Mouse (Mus musculus): ENCODE measurements around the gene Ptbp1. TPM values are rescaled to one million over a fixed set of nuclear protein-coding genes. Genes with fewer than 3 reads are reported as not detected.

Ptbp1 gene
- polyA plus RNA-seq (2011; ENCODE audit: insufficient read depth, insufficient read length, low replicate concordance, missing spikeins) = 113 and 188 TPM in 2 replicates

DNA sequence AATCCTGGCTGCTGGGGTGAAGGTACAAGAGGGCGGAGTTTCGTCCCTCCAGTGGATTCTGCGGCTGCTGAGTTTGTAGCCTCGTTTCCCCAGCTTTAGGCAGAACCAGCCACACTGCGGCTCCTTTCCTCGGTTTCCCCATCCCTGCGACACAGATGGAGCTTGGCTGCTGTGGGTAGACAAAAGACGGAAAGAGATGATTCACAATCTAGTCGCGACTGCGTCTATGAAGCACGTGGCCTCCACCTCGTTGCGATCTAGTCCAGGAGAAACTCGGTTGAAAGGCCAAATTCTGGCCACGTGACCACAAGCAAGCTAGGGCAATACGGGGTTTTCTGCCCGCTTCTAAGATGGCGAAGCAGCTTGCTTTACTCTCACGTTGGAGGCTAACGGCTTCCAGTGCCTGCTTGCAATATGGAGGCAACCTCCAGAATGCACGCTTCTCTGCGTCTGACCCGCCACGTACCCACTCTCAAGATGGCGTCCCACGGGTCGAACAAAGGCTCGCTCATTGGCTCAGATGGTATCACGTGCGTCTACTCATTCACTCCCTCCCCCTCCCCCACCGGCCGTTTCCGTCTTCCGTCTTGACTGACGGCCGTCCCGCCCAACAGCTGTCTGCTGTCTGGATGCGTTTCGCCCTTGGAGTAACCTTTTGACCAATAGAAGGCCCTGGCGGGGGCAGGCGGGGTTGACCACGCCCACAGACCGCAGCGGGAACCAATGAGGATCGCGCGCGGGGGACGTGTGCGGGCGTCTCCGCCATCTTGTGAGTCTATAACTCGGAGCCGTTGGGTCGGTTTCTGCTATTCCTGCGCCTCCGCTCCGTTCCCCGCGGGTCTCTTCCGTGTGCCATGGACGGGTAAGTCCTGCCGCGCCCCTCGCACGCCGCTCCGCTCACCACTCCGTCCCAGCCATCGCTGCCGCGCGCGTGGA, at the start of gene Ptbp1:
Gene Ptbp1 (plus strand): TSS at position 568 of the 936 bp plus-strand sequence.
- H3K4me1 ChIP-seq (ENCODE audit: control insufficient read depth, insufficient read depth, low read length) = peaks cover 17% of the 10 kb centered on the region
- peak within 1 kb of the TSS; percentile 95 for H3K4me3 ChIP-seq (replicated peaks; ENCODE audit: control insufficient read depth, low read depth, low read length)
- under 1% methylated on average over 75 of the region's 75 CpGs for whole genome bisulfite sequencing
- TF ChIP-seq POLR2A (IDR thresholded peaks at IDR 0.05; ENCODE audit: borderline replicate concordance, control insufficient read depth, low read depth, low read length) (peak; percentile 94), CTCF (IDR thresholded peaks at IDR 0.05; ENCODE audit: control insufficient read depth, insufficient read depth, low read length) (no peak)
- H3K27ac ChIP-seq (ENCODE audit: control insufficient read depth, insufficient read depth, low read depth, low read length, poor library complexity) = peak within 1 kb of the TSS; percentile 98

- WGBS = 74% methylated on average over 11 of the region's 11 CpGs
- no peak for TF ChIP-seq CTCF (IDR thresholded peaks at IDR 0.05; ENCODE audit: control insufficient read depth, insufficient read depth, low read length)
- TF ChIP-seq POLR2A (IDR thresholded peaks at IDR 0.05; ENCODE audit: borderline replicate concordance, control insufficient read depth, low read depth, low read length) = no peak
- no peak overlapping the region for H3K4me3 ChIP-seq (replicated peaks; ENCODE audit: control insufficient read depth, low read depth, low read length)
- no peak overlapping the region for H3K27ac ChIP-seq (ENCODE audit: control insufficient read depth, insufficient read depth, low read depth, low read length, poor library complexity)
- peaks cover 1% of the 10 kb centered on the region; the same call in 1 of the 2 replicates for H3K4me1 ChIP-seq (ENCODE audit: control insufficient read depth, insufficient read depth, low read length)
These were observed 48.6 kb upstream of the Ptbp1 start for GRCm38 (mm10) chr10:79805636-79806035.

DNA sequence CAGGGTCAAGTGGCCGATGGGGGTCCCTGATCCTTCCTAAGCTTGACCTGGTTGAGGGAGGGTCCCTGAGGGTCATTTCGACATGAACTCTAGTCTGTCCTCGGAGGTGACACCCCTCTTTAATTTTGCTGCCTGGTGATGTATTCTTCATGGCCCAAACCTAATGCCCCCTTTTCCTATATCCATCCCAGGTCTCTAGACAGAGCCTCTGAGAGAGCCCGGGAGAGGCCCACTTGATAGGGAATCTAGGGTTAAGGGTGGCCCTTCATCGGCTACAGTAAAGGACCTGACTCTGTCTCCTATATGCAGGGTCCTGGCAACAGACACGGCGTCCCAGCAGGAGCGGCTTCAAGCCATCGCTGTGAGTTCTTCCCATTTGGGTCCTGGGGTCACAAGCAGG, 47.9 kb upstream of the Ptbp1 start:
- 89% methylated on average over 9 of the region's 9 CpGs for WGBS
- peaks cover 1% of the 10 kb centered on the region; the same call in 1 of the 2 replicates for H3K4me1 ChIP-seq (ENCODE audit: control insufficient read depth, insufficient read depth, low read length)
- H3K4me3 ChIP-seq (replicated peaks; ENCODE audit: control insufficient read depth, low read depth, low read length) = no peak overlapping the region
- TF ChIP-seq CTCF (IDR thresholded peaks at IDR 0.05; ENCODE audit: control insufficient read depth, insufficient read depth, low read length) (no peak), POLR2A (IDR thresholded peaks at IDR 0.05; ENCODE audit: borderline replicate concordance, control insufficient read depth, low read depth, low read length) (no peak)
- H3K27ac ChIP-seq (ENCODE audit: control insufficient read depth, insufficient read depth, low read depth, low read length, poor library complexity) = no peak overlapping the region

- TF ChIP-seq POLR2A (IDR thresholded peaks at IDR 0.05; ENCODE audit: borderline replicate concordance, control insufficient read depth, low read depth, low read length) (no peak), CTCF (IDR thresholded peaks at IDR 0.05; ENCODE audit: control insufficient read depth, insufficient read depth, low read length) (no peak)
- WGBS = 76% methylated on average over 10 of the region's 10 CpGs
- H3K4me1 ChIP-seq (ENCODE audit: control insufficient read depth, insufficient read depth, low read length) = peaks cover 1% of the 10 kb centered on the region; the same call in 1 of the 2 replicates
- H3K4me3 ChIP-seq (replicated peaks; ENCODE audit: control insufficient read depth, low read depth, low read length) = no peak overlapping the region
- no peak overlapping the region for H3K27ac ChIP-seq (ENCODE audit: control insufficient read depth, insufficient read depth, low read depth, low read length, poor library complexity)
These were observed 47.3 kb upstream of the Ptbp1 start for GRCm38 (mm10) chr10:79806972-79807371.

DNA sequence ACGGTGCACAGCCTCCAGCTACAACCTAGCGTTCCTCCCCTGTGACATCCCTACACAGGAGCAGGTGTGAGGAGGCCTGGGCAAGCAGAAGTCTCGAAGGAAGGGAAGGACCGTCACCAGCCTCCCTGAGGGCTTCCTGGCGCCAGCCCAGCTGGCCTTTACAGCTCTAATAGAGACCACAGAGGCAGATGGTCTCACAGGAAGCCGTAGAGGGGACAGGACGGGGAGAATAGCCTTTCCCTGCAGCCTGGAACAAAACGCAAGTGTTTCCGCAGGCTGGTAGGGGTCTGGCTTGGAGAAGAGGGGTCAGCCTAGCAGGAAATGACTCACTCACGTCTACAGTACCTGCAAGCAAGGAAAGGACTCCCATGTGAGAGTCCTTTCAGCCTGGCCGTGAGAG, 46.4 kb upstream of the Ptbp1 start:
- H3K4me1 ChIP-seq (ENCODE audit: control insufficient read depth, insufficient read depth, low read length) = no peaks in the 10 kb centered on the region
- H3K4me3 ChIP-seq (replicated peaks; ENCODE audit: control insufficient read depth, low read depth, low read length) = no peak overlapping the region
- H3K27ac ChIP-seq (ENCODE audit: control insufficient read depth, insufficient read depth, low read depth, low read length, poor library complexity) = no peak overlapping the region
- TF ChIP-seq CTCF (IDR thresholded peaks at IDR 0.05; ENCODE audit: control insufficient read depth, insufficient read depth, low read length) (no peak), POLR2A (IDR thresholded peaks at IDR 0.05; ENCODE audit: borderline replicate concordance, control insufficient read depth, low read depth, low read length) (no peak)
- 63% methylated on average over 11 of the region's 11 CpGs for whole genome bisulfite sequencing

- no peak overlapping the region for H3K4me3 ChIP-seq (replicated peaks; ENCODE audit: control insufficient read depth, low read depth, low read length)
- H3K4me1 ChIP-seq (ENCODE audit: control insufficient read depth, insufficient read depth, low read length) = no peaks in the 10 kb centered on the region
- no peak overlapping the region for H3K27ac ChIP-seq (ENCODE audit: control insufficient read depth, insufficient read depth, low read depth, low read length, poor library complexity)
- WGBS = 91% methylated on average over 11 of the region's 11 CpGs
- TF ChIP-seq CTCF (IDR thresholded peaks at IDR 0.05; ENCODE audit: control insufficient read depth, insufficient read depth, low read length) = no peak
- TF ChIP-seq POLR2A (IDR thresholded peaks at IDR 0.05; ENCODE audit: borderline replicate concordance, control insufficient read depth, low read depth, low read length) = no peak
These were observed 45.5 kb upstream of the Ptbp1 start for GRCm38 (mm10) chr10:79808728-79809127.

DNA sequence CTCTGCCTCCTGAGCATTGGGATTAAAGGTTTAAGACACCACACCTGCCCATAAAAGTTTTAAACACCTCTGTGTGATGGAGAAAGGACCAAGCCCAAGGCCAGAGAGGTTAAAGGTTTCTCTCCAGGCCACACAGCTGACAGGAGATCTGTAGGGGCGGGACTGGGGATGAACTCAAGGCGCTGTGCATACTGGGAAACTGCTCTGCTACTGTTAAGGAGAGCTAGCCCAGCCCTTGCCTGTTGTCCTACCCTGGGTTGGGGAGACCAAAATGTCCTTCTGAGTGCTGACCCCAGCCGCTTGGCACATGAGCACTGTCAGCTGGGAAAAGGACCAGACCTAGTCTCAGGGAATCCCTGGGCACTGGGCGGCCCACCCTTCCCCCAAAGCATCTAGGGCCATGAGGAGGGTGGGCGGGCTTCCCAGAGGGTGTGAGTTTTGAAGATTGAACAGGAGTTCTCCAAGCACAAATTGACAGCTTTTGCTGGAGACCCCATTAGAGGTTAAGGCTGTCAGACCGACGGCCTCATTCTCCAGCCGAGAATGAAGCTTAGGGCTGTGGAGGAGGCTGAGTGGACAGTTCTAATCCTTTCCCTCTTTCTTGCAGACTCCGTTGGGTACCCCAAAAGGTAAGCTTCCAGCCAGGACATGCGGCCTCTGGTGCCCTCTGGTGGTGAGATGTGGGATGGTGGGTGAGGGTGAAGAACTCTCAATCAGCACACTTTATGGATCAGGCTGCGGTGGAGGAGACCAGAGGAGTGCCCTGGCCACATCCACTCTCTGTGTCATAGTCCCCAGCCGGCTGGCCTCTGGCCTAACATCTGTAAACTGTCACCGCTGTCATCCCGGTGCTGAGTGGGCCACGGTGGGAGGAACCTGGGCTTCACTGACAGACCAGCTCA, 42.2 kb upstream of the Ptbp1 start:
- TF ChIP-seq CTCF (IDR thresholded peaks at IDR 0.05; ENCODE audit: control insufficient read depth, insufficient read depth, low read length) = peak; percentile 99
- TF ChIP-seq POLR2A (IDR thresholded peaks at IDR 0.05; ENCODE audit: borderline replicate concordance, control insufficient read depth, low read depth, low read length) = no peak

More for the DNA sequence above, 42.2 kb upstream of the Ptbp1 start:
- no peak overlapping the region for H3K27ac ChIP-seq (ENCODE audit: control insufficient read depth, insufficient read depth, low read depth, low read length, poor library complexity)
- WGBS = 33% methylated on average over 15 of the region's 15 CpGs
- H3K4me3 ChIP-seq (replicated peaks; ENCODE audit: control insufficient read depth, low read depth, low read length) = no peak overlapping the region
- H3K4me1 ChIP-seq (ENCODE audit: control insufficient read depth, insufficient read depth, low read length) = no peaks in the 10 kb centered on the region
